Mouse (Mus musculus) urinary bladder, postnatal 36 days (tissue): ENCODE data around the gene Hoxc11.

Experiments
- DNase-seq, 2 experiments: peaks; one replicate each; pipeline ENCODE4 v3.0.0; 2022; ENCODE audit warnings: low spot score in 2 of 2, mixed read lengths in 1 of 2

Gene Hoxc11

DNA sequence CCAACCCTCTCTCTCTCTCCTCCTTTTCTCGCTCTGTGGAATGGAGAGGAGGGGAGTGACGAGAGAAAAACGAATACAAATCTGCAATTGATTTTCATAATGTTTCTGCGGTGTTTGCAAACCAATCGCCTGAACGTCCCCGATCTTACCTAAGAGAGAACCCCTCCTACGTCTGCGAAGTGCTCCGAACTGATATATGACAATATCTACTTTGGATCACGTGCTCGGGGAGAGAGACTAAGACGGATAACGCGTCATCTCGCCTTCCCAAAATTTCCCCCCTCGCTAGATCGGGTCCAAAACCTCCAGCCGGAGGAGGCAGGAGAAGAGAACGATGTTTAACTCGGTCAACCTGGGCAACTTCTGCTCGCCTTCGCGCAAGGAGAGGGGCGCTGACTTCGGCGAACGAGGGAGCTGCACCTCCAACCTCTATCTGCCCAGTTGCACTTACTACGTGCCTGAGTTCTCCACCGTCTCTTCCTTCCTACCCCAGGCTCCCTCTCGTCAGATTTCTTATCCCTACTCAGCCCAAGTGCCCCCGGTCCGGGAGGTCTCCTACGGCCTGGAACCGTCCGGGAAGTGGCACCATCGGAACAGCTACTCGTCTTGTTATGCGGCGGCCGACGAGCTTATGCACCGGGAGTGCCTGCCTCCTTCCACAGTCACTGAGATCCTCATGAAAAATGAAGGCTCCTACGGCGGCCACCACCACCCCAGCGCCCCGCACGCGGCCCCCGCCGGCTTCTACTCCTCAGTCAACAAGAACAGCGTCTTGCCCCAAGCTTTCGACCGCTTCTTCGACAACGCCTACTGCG is at the start of gene Hoxc11:
Gene Hoxc11 (plus strand): TSS at position 236 of the 815 bp plus-strand sequence.
- DNase-seq = no peak

GRCm38 (mm10) chr15:102904946-102905345 is 49.3 kb upstream of the Hoxc11 start:
- no peak for DNase-seq

DNA sequence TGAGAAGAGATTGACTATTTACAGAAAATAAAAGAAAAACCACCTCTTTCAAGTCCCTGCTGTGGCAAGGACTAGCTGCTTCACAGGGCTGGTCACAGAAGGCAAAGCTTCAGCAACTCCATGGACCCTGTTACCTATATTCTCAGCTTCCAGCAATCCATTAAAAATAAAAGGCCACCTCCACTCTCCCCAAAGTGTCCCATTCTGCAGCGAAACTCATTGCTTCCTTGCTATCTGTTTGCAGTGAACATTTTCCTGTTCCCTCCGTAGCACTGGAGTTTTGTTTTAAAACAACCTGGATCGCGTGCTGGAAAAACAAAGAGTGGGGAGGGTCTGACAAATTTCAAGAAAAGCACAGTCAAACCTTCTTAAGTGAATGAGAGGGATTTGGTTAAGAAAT is 44.7 kb upstream of the Hoxc11 start:
- no peak for DNase-seq

DNA sequence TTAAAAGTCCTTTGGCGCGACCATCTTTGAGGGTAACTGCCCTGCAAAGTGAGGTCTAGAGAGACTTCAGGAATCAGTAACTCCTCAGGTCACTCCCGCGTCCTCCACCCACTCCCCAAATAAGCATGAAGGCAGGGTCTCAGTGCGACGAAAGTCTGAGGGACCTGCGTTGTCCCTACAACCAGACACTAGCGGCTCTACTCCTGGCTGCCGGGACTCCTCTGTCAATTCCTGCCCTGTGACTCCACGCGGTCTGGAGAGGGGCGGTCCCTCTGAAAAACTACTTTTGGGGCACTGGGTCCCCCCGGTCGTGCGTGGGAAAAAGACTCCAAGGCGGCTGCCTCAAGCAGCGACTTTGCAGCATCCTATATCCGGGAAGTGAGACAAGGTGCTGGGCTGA is 44.2 kb upstream of the Hoxc11 start:
- DNase-seq = no peak

DNA sequence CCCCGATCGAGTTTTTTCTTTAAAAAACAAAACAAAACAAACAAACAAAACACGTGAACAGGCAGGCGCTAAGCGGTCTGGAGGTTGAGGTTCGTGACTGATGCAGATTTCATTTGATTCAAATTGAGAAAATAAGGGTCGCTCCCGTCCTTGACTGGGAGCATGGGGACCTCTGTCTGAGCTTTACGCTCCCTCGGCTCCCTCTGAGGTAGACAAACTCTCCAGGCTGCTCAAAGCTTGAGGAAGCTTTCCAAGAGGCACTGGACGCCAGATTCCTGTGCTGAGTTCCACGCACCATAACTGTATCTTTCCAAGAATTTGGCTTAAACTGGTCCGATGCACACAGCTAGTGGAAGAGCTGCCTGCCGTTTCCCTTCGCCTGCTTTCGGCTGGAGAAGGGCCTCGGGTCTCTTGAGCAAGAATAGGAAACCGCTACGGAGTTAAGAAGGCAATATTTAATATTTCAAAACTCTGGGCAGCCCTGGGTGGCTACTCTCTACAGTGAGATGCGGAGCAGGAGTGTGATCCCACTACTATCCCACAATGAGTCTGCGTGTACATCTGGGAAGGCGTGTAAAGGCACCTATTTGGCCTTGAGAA is 43.6 kb upstream of the Hoxc11 start:
- DNase-seq = no peak

GRCm38 (mm10) chr15:102913038-102913585 is 41.1 kb upstream of the Hoxc11 start:
- no peak for DNase-seq

DNA sequence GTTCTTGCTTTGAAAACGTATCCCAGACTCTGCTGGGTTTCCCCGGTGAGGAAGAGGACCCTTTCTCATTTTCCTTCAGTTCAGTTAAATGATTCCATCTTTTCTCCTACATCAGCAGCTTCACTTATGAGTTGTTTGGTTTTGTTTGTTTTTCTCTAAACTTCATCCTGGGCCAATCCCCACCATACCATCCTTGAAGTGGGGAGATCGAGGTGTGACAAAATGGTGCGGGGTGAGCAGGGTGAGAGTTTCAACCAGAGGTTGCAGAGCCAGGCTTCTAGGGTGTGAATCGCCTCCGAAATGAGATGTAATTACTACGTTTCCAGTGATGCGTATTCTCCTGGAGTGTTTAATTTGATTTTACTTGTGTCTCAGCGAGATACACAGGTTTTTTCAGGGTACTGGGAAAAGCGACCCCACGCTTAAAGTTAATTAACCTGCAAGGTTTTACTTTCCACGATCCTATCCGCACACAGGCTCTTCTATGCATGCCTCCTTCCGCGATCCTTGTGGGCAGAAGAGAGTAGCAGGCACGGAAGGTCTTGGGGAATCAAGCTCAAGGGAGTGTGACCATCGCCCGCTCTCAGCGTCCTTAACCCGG is 36.2 kb upstream of the Hoxc11 start:
- no peak for DNase-seq

DNA sequence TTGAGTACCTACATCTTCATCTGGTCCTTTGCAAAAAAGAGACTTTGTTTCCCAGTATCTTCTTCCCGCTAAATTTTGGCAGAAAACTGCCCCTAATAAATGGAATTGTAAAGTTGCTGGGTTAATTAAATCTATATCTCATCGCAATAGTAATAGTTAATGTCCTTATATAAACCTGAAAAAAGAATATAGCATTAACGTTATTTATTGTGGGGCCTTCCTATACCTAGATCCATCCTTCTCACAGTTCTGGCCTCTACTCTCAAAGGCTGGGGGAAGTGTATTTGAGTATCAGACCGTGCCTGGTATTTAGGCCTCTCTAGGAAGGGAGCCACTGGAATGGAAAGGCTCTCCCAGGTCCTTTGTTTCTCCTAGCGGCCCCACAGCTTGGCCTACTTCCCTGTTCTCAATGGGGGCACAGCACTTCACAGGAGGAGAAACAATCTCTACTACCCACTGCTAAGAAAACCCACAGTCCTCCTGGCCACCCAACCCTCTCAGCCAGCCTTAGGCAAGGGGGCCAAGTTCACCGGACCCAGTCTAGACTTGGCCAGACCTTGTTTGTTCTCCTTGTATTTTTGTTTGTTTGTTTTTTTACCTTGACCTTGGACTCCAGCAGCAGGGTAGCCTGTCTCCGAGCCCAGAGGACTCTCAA is 35.5 kb upstream of the Hoxc11 start:
- DNase-seq = no peak

- no peak for DNase-seq
Measured at GRCm38 (mm10) chr15:102919336-102920180, 34.7 kb upstream of the Hoxc11 start.

DNA sequence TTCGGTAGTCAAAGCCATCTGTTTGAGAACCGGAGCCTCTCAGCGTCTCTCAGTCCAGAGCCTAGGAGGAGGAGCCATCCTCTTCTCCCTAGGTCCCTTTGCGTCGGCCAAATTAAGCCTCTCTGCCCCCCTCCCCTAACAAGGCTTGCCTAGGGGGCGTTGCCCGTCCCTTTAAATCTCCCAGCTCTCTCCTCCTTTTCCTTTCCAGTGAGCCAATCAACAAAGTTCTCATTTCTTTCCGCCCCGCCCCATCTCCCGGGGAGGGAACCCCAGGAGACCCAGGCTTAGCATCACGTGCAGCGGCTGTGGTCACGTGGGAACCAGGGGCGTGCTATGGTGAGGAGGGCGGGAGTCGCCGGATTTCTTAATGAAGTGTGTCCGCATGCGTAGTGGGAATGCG is 33.6 kb upstream of the Hoxc11 start:
- peak in 1 of 2 experiments; percentile 63 for DNase-seq

DNA sequence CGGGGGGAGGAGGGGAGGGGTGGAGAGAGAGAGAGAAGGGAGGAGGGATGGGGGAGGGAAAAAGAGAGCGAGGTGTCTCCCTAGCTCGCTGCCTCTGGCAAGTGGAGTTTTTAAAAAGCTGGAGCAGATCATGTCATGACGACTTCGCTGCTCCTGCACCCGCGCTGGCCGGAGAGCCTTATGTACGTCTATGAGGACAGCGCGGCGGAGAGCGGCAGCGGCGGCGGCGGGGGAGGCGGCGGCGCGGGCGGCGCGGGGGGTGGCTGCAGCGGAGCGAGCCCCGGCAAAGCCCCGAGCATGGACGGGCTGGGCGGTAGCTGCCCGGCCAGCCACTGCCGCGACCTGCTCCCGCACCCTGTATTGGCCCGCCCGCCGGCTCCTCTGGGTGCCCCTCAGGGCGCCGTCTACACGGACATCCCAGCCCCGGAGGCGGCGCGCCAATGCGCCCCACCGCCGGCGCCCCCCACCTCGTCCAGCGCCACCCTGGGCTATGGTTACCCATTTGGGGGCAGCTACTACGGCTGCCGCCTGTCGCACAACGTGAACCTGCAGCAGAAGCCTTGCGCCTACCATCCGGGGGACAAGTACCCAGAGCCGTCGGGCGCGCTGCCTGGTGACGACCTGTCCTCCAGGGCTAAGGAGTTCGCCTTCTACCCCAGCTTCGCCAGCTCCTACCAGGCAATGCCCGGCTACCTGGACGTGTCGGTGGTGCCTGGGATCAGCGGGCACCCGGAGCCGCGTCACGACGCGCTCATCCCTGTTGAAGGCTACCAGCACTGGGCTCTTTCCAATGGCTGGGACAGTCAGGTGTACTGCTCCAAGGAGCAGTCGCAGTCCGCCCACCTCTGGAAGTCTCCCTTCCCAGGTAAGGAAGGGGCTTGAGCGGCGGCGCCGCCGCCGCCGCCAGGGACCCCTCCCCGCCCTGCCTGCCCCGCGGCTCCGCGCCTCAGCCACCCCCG is 32.9 kb upstream of the Hoxc11 start, which contains the start of gene Hoxc13:
Gene Hoxc13 (plus strand): TSS at position 51 of the 959 bp plus-strand sequence.
- DNase-seq = no peak

- peak; percentile 46 to 68 for DNase-seq
Measured at GRCm38 (mm10) chr15:102922012-102922362, 32.2 kb upstream of the Hoxc11 start.

DNA sequence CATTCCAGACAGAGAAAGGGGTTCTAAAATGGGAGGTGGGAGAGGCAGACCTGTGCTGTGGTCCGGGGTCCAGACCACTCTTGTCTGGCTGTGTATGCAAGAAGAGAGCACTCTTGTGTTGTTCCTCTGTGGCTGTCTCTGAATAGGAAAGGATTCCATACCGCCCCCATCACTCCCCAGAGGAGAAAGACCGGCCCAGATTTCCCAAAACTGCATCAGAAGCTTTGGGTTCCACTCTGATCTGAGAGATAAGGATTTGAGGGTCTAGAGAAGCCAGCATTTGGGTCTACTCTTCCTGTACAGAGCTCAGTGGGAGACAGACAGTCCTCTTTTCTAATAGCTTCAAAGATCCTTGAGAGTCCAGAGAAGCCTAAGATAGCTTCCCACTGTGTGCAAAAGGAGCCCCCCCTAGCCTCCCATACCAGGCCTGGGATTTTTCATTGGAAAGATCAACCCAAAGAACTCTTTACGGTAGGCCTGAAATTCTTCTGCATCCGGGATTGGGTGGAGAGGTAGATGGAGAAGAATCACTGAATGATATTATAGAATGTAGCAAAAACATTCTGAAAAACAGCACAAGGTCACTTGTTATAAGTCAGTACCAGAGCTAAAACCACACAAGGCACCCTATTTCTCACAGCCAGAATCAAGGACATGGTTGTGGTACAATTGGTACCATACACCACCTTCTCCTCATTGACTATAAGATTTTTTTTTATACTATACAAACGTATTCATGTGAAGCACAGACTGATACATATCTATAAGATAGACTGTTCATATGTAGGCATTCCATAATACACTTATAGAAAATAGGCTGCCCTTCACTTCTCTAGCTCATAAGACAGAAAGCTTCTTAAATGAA is 31.4 kb upstream of the Hoxc11 start:
- no peak for DNase-seq

DNA sequence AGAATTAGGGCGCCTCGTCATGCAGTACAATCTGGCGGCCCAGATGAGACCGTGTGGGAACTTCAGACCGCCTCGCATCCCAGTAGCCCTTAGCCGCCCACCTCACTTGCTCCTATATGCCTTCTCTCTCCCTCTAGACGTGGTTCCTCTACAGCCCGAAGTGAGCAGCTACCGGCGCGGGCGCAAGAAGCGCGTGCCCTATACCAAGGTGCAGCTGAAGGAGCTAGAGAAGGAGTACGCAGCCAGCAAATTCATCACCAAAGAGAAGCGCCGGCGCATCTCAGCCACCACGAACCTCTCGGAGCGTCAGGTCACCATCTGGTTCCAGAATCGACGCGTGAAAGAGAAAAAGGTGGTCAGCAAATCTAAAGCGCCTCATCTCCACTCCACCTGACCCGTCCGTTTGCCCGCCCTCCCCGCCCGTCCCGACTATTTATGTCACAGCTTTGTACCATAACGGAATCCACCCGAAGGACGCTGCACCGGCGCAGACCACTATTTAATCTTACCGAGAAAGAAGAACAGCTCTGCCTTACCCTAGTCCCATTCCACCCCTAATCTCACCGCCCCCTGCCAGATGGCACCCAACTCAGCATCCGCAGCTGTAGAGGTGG is 27.1 kb upstream of the Hoxc11 start:
- DNase-seq = no peak

DNA sequence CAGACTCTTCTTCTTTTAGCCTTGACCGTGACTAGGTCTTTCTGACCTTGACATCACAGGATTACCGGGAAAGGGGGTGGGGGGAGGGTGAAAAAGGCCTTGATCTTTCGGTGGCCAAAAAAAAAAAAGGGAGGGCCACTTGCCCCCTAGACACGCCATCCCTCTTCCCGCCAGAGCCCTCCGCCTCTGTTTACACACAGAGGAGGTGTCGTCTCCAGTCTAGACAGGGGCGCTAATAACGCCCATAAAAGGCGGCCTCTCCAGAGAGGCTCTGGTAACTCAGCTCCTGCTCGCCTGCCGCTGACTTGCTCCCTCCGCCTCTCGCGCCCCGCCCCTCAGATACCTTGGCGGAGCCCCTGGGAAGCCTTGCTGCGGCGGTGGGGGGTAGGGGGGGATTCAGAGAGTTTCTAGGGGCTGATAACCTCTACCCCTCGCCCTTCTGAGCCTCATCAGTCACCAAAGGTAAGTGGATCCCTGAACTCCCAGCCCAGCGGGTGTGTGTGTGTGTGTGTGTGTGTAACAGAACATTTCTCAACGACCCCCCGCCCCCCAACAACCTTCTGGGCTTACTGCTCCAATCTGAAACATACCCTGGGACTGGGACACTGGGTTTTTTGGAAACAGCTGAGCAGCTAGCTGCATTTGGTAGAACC is 22.4 kb upstream of the Hoxc11 start:
- DNase-seq = no peak

DNA sequence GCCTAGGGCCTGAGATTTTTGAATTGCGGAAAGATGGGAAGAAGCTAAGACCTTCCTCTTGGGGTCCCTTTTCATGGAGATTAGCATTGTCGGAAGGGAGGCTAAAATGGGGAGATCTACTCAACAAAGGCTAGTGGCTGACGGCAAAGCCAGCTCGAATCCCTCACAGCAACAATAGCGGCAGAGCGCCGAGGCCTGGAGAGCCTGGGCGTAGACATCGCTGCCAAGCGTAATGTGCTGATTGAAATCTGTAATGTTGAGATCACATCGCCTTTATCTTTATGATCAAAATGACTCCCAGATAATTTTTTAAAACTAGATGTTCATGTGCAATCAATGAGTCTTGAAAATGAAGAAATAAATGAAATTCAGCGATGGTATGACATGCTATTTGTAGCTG is 19.8 kb upstream of the Hoxc11 start:
- no peak for DNase-seq

DNA sequence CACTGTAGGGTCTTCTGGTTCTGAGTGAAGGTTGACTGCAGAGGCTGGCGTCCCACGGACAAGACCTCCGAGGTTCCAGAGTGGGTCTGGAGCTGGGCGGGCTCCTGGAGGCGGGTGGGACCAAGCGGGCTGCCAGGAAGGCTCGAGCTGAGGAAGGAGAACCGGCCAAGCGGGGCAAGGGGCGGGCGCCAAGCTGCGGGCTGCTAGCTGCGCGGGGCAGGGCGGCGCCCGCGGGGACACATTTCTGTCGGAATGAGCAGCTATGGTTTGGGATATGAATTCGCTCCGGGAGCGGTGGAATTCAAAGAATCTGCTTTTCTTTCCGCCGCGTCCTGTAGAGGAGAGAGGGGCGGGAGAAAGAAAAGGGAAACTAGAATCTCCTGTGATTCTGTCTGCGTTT is 19.3 kb upstream of the Hoxc11 start:
- DNase-seq = no peak
